Mouse (Mus musculus): ENCODE results near the gene Pip5k1c. TPM values are rescaled to one million over a fixed set of nuclear protein-coding genes. Genes with fewer than 3 reads are reported as not detected.

Pip5k1c gene
- total RNA-seq, 2 experiments from 2014 or later: 419 to 450 TPM

- intact Hi-C loops (cut with DNase I): no loop called here
- no peak for DNase-seq (ENCODE audit: low spot score in 2 of 2)
These were observed 15.1 kb upstream of the Pip5k1c start for GRCm38 (mm10) chr10:81277676-81278075.

- intact Hi-C loops (cut with DNase I): no loop called here
- no peak for DNase-seq (ENCODE audit: low spot score in 2 of 2)
These were observed 13.3 kb upstream of the Pip5k1c start for GRCm38 (mm10) chr10:81279496-81279895.

- DNase-seq (ENCODE audit: low spot score in 2 of 2): no peak
- intact Hi-C loops (cut with DNase I): no loop called here
These were observed 8.6 kb upstream of the Pip5k1c start for GRCm38 (mm10) chr10:81284189-81284588.

GRCm38 (mm10) chr10:81284719-81285118 is 8.0 kb upstream of the Pip5k1c start:
- DNase-seq (ENCODE audit: low spot score in 2 of 2): no peak
- intact Hi-C loops (cut with DNase I): loop anchor here (5.0 kb wide), 1 partner anchor 58 kb away; the partner anchor contains the start of gene Gipc3

- intact Hi-C loops (cut with DNase I): loop anchor here (5.0 kb wide), 1 partner anchor 56 kb away; the partner anchor contains the start of gene Gipc3
- peak; percentile 80 to 84 for DNase-seq (ENCODE audit: low spot score in 2 of 2)
These were observed 6.9 kb upstream of the Pip5k1c start for GRCm38 (mm10) chr10:81285694-81286450.

GRCm38 (mm10) chr10:81286586-81286985 is 6.2 kb upstream of the Pip5k1c start:
- intact Hi-C loops (cut with DNase I): loop anchor here (5.0 kb wide), 1 partner anchor 56 kb away; the partner anchor contains the start of gene Gipc3
- no peak for DNase-seq (ENCODE audit: low spot score in 2 of 2)

GRCm38 (mm10) chr10:81287513-81288157 is 5.1 kb upstream of the Pip5k1c start:
- no peak for DNase-seq (ENCODE audit: low spot score in 2 of 2)

GRCm38 (mm10) chr10:81288601-81289000 is 4.2 kb upstream of the Pip5k1c start:
- no peak for DNase-seq (ENCODE audit: low spot score in 2 of 2)
- intact Hi-C loops (cut with DNase I): loop anchor here (2.0 to 5.0 kb wide), 3 partner anchors 16 to 62 kb away; partner anchors contain the start of genes Gipc3 and Hmg20b

More at GRCm38 (mm10) chr10:81287513-81288157, 5.1 kb upstream of the Pip5k1c start:
- intact Hi-C loops (cut with DNase I): loop anchor here (2.0 to 5.0 kb wide), 3 partner anchors 17 to 63 kb away; partner anchors contain the start of genes Gipc3 and Hmg20b

GRCm38 (mm10) chr10:81289278-81289677 is 3.5 kb upstream of the Pip5k1c start:
- no peak for DNase-seq (ENCODE audit: low spot score in 2 of 2)
- intact Hi-C loops (cut with DNase I): loop anchor here (2.0 to 5.0 kb wide), 3 partner anchors 16 to 62 kb away; partner anchors contain the start of genes Gipc3 and Hmg20b

- no peak for DNase-seq (ENCODE audit: low spot score in 2 of 2)
- intact Hi-C loops (cut with DNase I): loop anchor here (2.0 to 5.0 kb wide), 3 partner anchors 15 to 61 kb away; partner anchors contain the start of genes Gipc3 and Hmg20b
These were observed 3.0 kb upstream of the Pip5k1c start for GRCm38 (mm10) chr10:81289811-81290210.

- intact Hi-C loops (cut with DNase I): no loop called here
These were observed 1.9 kb upstream of the Pip5k1c start for GRCm38 (mm10) chr10:81290698-81291460.

GRCm38 (mm10) chr10:81291511-81292104 is 1.2 kb upstream of the Pip5k1c start, which contains the start of gene Tjp3:
Gene Tjp3, minus strand, starts transcription at chr10:81291581.
- intact Hi-C loops (cut with DNase I): no loop called here
- no peak for DNase-seq (ENCODE audit: low spot score in 2 of 2)

More at GRCm38 (mm10) chr10:81290698-81291460, 1.9 kb upstream of the Pip5k1c start:
- no peak for DNase-seq (ENCODE audit: low spot score in 2 of 2)

- DNase-seq (ENCODE audit: low spot score in 2 of 2): no peak
- intact Hi-C loops (cut with DNase I): no loop called here
These were observed 719 bp downstream of the Pip5k1c start for GRCm38 (mm10) chr10:81293334-81294030.

- intact Hi-C loops (cut with DNase I): no loop called here
- DNase-seq (ENCODE audit: low spot score in 2 of 2): no peak
These were observed 1.7 kb downstream of the Pip5k1c start for GRCm38 (mm10) chr10:81294442-81294841.

- peak; percentile 71 to 78 for DNase-seq (ENCODE audit: low spot score in 2 of 2)
- intact Hi-C loops (cut with DNase I): no loop called here
These were observed 2.4 kb downstream of the Pip5k1c start for GRCm38 (mm10) chr10:81295185-81295584.

- intact Hi-C loops (cut with DNase I): no loop called here
- no peak for DNase-seq (ENCODE audit: low spot score in 2 of 2)
These were observed 4.5 kb downstream of the Pip5k1c start for GRCm38 (mm10) chr10:81297246-81297645.

GRCm38 (mm10) chr10:81297845-81298244 is 5.1 kb downstream of the Pip5k1c start:
- DNase-seq (ENCODE audit: low spot score in 2 of 2): no peak
- intact Hi-C loops (cut with DNase I): no loop called here

- DNase-seq (ENCODE audit: low spot score in 2 of 2): peak; percentile 70 to 79
- intact Hi-C loops (cut with DNase I): no loop called here
These were observed 5.8 kb downstream of the Pip5k1c start for GRCm38 (mm10) chr10:81298369-81299100.

Data from left cerebral cortex, postnatal 36 days (tissue).